Mouse (Mus musculus) frontal cortex, postnatal 14 days (tissue): ENCODE measurements around the gene Hexim1.

Source experiments
- DNase-seq, 2 experiments: peaks; one replicate each; pipeline ENCODE4 v3.0.0; 2022; ENCODE audit warnings: low spot score in 2 of 2

Gene Hexim1

GRCm38 (mm10) chr11:103147766-103148165, 31.7 kb downstream of the Hexim1 start:
- DNase-seq = no peak

- DNase-seq = no peak
Observed at GRCm38 (mm10) chr11:103149771-103150170, 33.7 kb downstream of the Hexim1 start.

GRCm38 (mm10) chr11:103158621-103159478, 42.8 kb downstream of the Hexim1 start:
- peak; percentile 79 to 91 for DNase-seq

- no peak for DNase-seq
Observed at GRCm38 (mm10) chr11:103160738-103161137, 44.7 kb downstream of the Hexim1 start.

GRCm38 (mm10) chr11:103161449-103161848, 45.4 kb downstream of the Hexim1 start:
- DNase-seq = no peak

GRCm38 (mm10) chr11:103162132-103162531, 46.1 kb downstream of the Hexim1 start:
- DNase-seq = no peak

GRCm38 (mm10) chr11:103164391-103164790, 48.4 kb downstream of the Hexim1 start:
- DNase-seq = no peak

- DNase-seq = peak in 1 of 2 experiments; percentile 78
Observed at GRCm38 (mm10) chr11:103168690-103169390, 52.8 kb downstream of the Hexim1 start.
